10 mouse cellular contexts compared by ENCODE assay signal in the genomic region with DNA sequence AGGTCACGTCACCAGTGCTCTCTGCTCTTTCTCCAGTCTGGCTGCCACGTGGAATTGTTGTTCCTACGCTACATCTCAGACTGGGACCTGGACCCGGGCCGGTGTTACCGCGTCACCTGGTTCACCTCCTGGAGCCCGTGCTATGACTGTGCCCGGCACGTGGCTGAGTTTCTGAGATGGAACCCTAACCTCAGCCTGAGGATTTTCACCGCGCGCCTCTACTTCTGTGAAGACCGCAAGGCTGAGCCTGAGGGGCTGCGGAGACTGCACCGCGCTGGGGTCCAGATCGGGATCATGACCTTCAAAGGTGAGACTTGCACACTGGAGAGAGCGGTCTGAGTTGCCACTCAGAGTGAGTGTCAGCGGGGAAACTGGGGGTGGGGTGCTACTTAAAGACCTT. TPM values are rescaled to one million over a fixed set of nuclear protein-coding genes. Genes with fewer than 3 reads are reported as not detected.
A peak's percentile ranks its signal among the peaks of the same experiment; 100 is the strongest.
DNase-seq lines count a peak whose midpoint lies in the region; ATAC-seq and TF ChIP-seq lines count a peak whose summit lies in the region.
"Had no signal": no experiment of that assay in that cellular context is flagged by ENCODE, and none has a peak within 500 bp of the region (broad histone marks: within the 10 kb centered on the region; RNA-seq: fewer than 3 reads in every experiment).

No protein-coding gene starts in this region.

- WGBS in kidney, postnatal 0 days = 85% methylated on average over 20 of the region's 20 CpGs
- 82% methylated on average over 20 of the region's 20 CpGs for WGBS in embryonic facial prominence, embryonic 13.5 days
- 88% methylated on average over 20 of the region's 20 CpGs for WGBS in hindbrain, embryonic 12.5 days
- WGBS in midbrain, embryonic 15.5 days = 82% methylated on average over 20 of the region's 20 CpGs

- H3K27me3 ChIP-seq in kidney, postnatal 0 days (ENCODE audit: insufficient read depth, low read length) = no peaks in the 10 kb centered on the region
- H3K27me3 ChIP-seq in embryonic facial prominence, embryonic 13.5 days = peaks cover 17% of the 10 kb centered on the region
- peaks cover 4% of the 10 kb centered on the region; the same call in 1 of the 2 replicates for H3K27me3 ChIP-seq in hindbrain, embryonic 12.5 days
- H3K27me3 ChIP-seq in midbrain, embryonic 15.5 days (replicated peaks) = peaks cover 4% of the 10 kb centered on the region; the same call in 1 of the 2 replicates

- DNase-seq in kidney, postnatal 0 days (ENCODE audit: low spot score) = no peak
- no peak for DNase-seq in kidney, adult 8-10 months
- DNase-seq in retina, postnatal 1 day = no peak
- DNase-seq in cerebellum, postnatal 4 days (ENCODE audit: low spot score in 2 of 2) = no peak
- DNase-seq in B cell, adult 2 months = no peak

- no peaks in the 10 kb centered on the region for H3K4me1 ChIP-seq in kidney, postnatal 0 days (replicated peaks; ENCODE audit: insufficient read depth, low read length)
- H3K4me1 ChIP-seq in embryonic facial prominence, embryonic 13.5 days = no peaks in the 10 kb centered on the region
- H3K4me1 ChIP-seq in hindbrain, embryonic 12.5 days = peaks cover 3% of the 10 kb centered on the region; the same call in 1 of the 2 replicates
- peaks cover 21% of the 10 kb centered on the region for H3K4me1 ChIP-seq in midbrain, embryonic 15.5 days

- H3K9me3 ChIP-seq in kidney, postnatal 0 days (replicated peaks; ENCODE audit: low read length) = no peaks in the 10 kb centered on the region
- H3K9me3 ChIP-seq in embryonic facial prominence, embryonic 13.5 days = no peaks in the 10 kb centered on the region
- no peaks in the 10 kb centered on the region for H3K9me3 ChIP-seq in hindbrain, embryonic 12.5 days (replicated peaks)
- no peaks in the 10 kb centered on the region for H3K9me3 ChIP-seq in midbrain, embryonic 15.5 days

- no peaks in the 10 kb centered on the region for H3K36me3 ChIP-seq in kidney, postnatal 0 days (ENCODE audit: insufficient read depth, low read length)
- no peaks in the 10 kb centered on the region for H3K36me3 ChIP-seq in embryonic facial prominence, embryonic 13.5 days
- no peaks in the 10 kb centered on the region for H3K36me3 ChIP-seq in hindbrain, embryonic 12.5 days
- no peaks in the 10 kb centered on the region for H3K36me3 ChIP-seq in midbrain, embryonic 15.5 days (replicated peaks)

- no peak overlapping the region for H3K4me3 ChIP-seq in kidney, postnatal 0 days (replicated peaks; ENCODE audit: low read depth, low read length)
- no peak overlapping the region for H3K4me3 ChIP-seq in embryonic facial prominence, embryonic 13.5 days
- no peak overlapping the region for H3K4me3 ChIP-seq in hindbrain, embryonic 12.5 days
- 0 out of 2 replicates have a peak overlapping the region, but pooled peaks have one; percentile 10 for H3K4me3 ChIP-seq in midbrain, embryonic 15.5 days
- H3K4me3 ChIP-seq: erythroblast, embryonic 14.5 days had no signal

- H3K27ac ChIP-seq in kidney, postnatal 0 days = no peak overlapping the region
- H3K27ac ChIP-seq in embryonic facial prominence, embryonic 13.5 days = no peak overlapping the region
- H3K27ac ChIP-seq in hindbrain, embryonic 12.5 days = no peak overlapping the region
- no peak overlapping the region for H3K27ac ChIP-seq in midbrain, embryonic 15.5 days

- no peak overlapping the region for H3K9ac ChIP-seq in kidney, postnatal 0 days (ENCODE audit: low read depth, low read length)
- H3K9ac ChIP-seq in embryonic facial prominence, embryonic 13.5 days = no peak overlapping the region
- H3K9ac ChIP-seq in hindbrain, embryonic 12.5 days = no peak overlapping the region
- H3K9ac ChIP-seq in midbrain, embryonic 15.5 days = no peak overlapping the region

- peak; percentile 38; the same call in 1 of the 2 replicates for ATAC-seq in kidney, postnatal 0 days (replicated peaks; ENCODE audit: low FRiP score, low read depth)
- peak; percentile 46; the same call in 1 of the 2 replicates for ATAC-seq in embryonic facial prominence, embryonic 13.5 days (ENCODE audit: insufficient number of reproducible peaks, insufficient read depth, low FRiP score, low TSS enrichment, low read depth)
- peak; percentile 14; the same call in 1 of the 2 replicates for ATAC-seq in hindbrain, embryonic 12.5 days (ENCODE audit: low FRiP score)
- ATAC-seq in midbrain, embryonic 15.5 days (replicated peaks) = peak; percentile 40

- TF ChIP-seq CTCF in kidney, postnatal 0 days (IDR thresholded peaks at IDR 0.05; ENCODE audit: low read depth) = no peak

- H3K4me2 ChIP-seq in kidney, postnatal 0 days (ENCODE audit: low read length) = no peak overlapping the region
- H3K4me2 ChIP-seq in embryonic facial prominence, embryonic 13.5 days = peak overlapping the region; percentile 50; the same call in 1 of the 2 replicates
- H3K4me2 ChIP-seq in hindbrain, embryonic 12.5 days (replicated peaks) = no peak overlapping the region
- H3K4me2 ChIP-seq in midbrain, embryonic 15.5 days = 0 out of 2 replicates have a peak overlapping the region, but pooled peaks have one; percentile 40

RNA-seq across cellular contexts. Expression of a gene that starts 7.4 kb away (rescaled TPM):
- not detected in 2 replicates for polyA plus RNA-seq in kidney, postnatal 0 days (2015; fragmentation: Nextera tagmentation; extraction: Ambion mirVana)
- polyA plus RNA-seq in embryonic facial prominence, embryonic 13.5 days (2015; fragmentation: Nextera tagmentation; extraction: Ambion mirVana) = 0.11 TPM in 1 of 2 replicates, not detected in the other
- 0.15 and 0.61 TPM in 2 replicates for polyA plus RNA-seq in hindbrain, embryonic 12.5 days (2016; fragmentation: Nextera tagmentation; extraction: Ambion mirVana)
- 0.40 and 0.56 TPM in 2 replicates for polyA plus RNA-seq in midbrain, embryonic 15.5 days (2015; fragmentation: Nextera tagmentation; extraction: Ambion mirVana)
- polyA plus RNA-seq: erythroblast, embryonic 14.5 days; urinary bladder, adult 2 months had no signal

RNA-seq across cellular contexts. Expression of a gene that starts 41.2 kb away (rescaled TPM):
- polyA plus RNA-seq in kidney, postnatal 0 days (2015; fragmentation: Nextera tagmentation; extraction: Ambion mirVana) = 3.6 TPM in 2 replicates
- polyA plus RNA-seq in embryonic facial prominence, embryonic 13.5 days (2015; fragmentation: Nextera tagmentation; extraction: Ambion mirVana) = 2.5 and 3.2 TPM in 2 replicates
- 1.8 and 2.9 TPM in 2 replicates for polyA plus RNA-seq in hindbrain, embryonic 12.5 days (2016; fragmentation: Nextera tagmentation; extraction: Ambion mirVana)
- 1.5 and 2.2 TPM in 2 replicates for polyA plus RNA-seq in midbrain, embryonic 15.5 days (2015; fragmentation: Nextera tagmentation; extraction: Ambion mirVana)
- polyA plus RNA-seq: erythroblast, embryonic 14.5 days had no signal

RNA-seq across cellular contexts. Expression of a gene that starts 48.9 kb away (rescaled TPM):
- not detected in 2 replicates for polyA plus RNA-seq in kidney, postnatal 0 days (2015; fragmentation: Nextera tagmentation; extraction: Ambion mirVana)
- 0.17 TPM in 1 of 2 replicates, not detected in the other for polyA plus RNA-seq in embryonic facial prominence, embryonic 13.5 days (2015; fragmentation: Nextera tagmentation; extraction: Ambion mirVana)
- 0.09 TPM in 1 of 2 replicates, not detected in the other for polyA plus RNA-seq in hindbrain, embryonic 12.5 days (2016; fragmentation: Nextera tagmentation; extraction: Ambion mirVana)
- not detected in 2 replicates for polyA plus RNA-seq in midbrain, embryonic 15.5 days (2015; fragmentation: Nextera tagmentation; extraction: Ambion mirVana)
- polyA plus RNA-seq: erythroblast, embryonic 14.5 days; urinary bladder, adult 2 months had no signal

RNA-seq across cellular contexts. Expression of a gene that starts 55.4 kb away (rescaled TPM):
- polyA plus RNA-seq in kidney, postnatal 0 days (2015; fragmentation: Nextera tagmentation; extraction: Ambion mirVana) = 42.4 and 47.0 TPM in 2 replicates
- 1.7 and 2.0 TPM in 2 replicates for polyA plus RNA-seq in embryonic facial prominence, embryonic 13.5 days (2015; fragmentation: Nextera tagmentation; extraction: Ambion mirVana)
- 1.6 and 2.6 TPM in 2 replicates for polyA plus RNA-seq in hindbrain, embryonic 12.5 days (2016; fragmentation: Nextera tagmentation; extraction: Ambion mirVana)
- 2.3 and 3.7 TPM in 2 replicates for polyA plus RNA-seq in midbrain, embryonic 15.5 days (2015; fragmentation: Nextera tagmentation; extraction: Ambion mirVana)
- polyA plus RNA-seq: erythroblast, embryonic 14.5 days had no signal

Comparison
In these comparisons a context has a peak if more than half of its experiments do, and no peak if none do; other contexts are left out.
1. H3K4me2 ChIP-seq: peak in embryonic facial prominence, embryonic 13.5 days (single experiment) and midbrain, embryonic 15.5 days (single experiment); none in kidney, postnatal 0 days (single experiment) and hindbrain, embryonic 12.5 days (single experiment).
2. Peak in every context shown above with its lines, with median percentiles within 50 percentile points of each other: ATAC-seq.